Mouse (Mus musculus) heart, embryonic 14.5 days (tissue): ENCODE results near the gene Pde9a. TPM values are rescaled to one million over a fixed set of nuclear protein-coding genes. Genes with fewer than 3 reads are reported as not detected.
A peak's percentile ranks its signal among the peaks of the same experiment; 100 is the strongest.

Experiments
- ATAC-seq: fragments of 200-750 bp; cut with Nextera tagmentation; 2 replicates; pipeline ENCODE4 v1.8.0; 2017; ENCODE audit warnings: low read depth, moderate TSS enrichment; ENCODE audit not compliant: insufficient number of reproducible peaks, insufficient read depth, low FRiP score
- H3K27ac ChIP-seq, 2 experiments: fragments of 200-500 bp in 1 of 2; fragments of 300-500 bp in 1 of 2; sonication (generic) in 1 of 2; replicated peaks in 1 of 2; 2 replicates each; pipeline ENCODE4 v1.5.1; 2012 to 2014; ENCODE audit warnings: low read depth in 2 of 2, low read length in 2 of 2, control low read depth in 1 of 2, mild to moderate bottlenecking in 1 of 2, mixed read lengths in 1 of 2; ENCODE audit not compliant: control insufficient read depth in 1 of 2, insufficient read depth in 1 of 2
- H3K27me3 ChIP-seq: fragments of 300-500 bp; sonication (generic); 2 replicates; pipeline ENCODE4 v1.6.1; 2014; ENCODE audit warnings: mild to moderate bottlenecking, low read length, control low read depth; ENCODE audit not compliant: control insufficient read depth, insufficient read depth
- H3K36me3 ChIP-seq: fragments of 300-500 bp; sonication (generic); 2 replicates; pipeline ENCODE4 v1.6.1; 2014; ENCODE audit warnings: mild to moderate bottlenecking, control low read depth, low read length, mixed read lengths; ENCODE audit not compliant: control insufficient read depth, insufficient read depth
- H3K4me1 ChIP-seq, 2 experiments: fragments of 200-500 bp in 1 of 2; fragments of 300-500 bp in 1 of 2; sonication (generic) in 1 of 2; 2 replicates each; pipeline ENCODE4 v1.6.1; 2012 to 2014; ENCODE audit warnings: low read length in 2 of 2, control low read depth in 1 of 2, mixed read lengths in 1 of 2; ENCODE audit not compliant: control insufficient read depth in 2 of 2, insufficient read depth in 2 of 2
- H3K4me2 ChIP-seq: fragments of 300-500 bp; sonication (generic); 2 replicates; pipeline ENCODE4 v1.6.1; 2014; ENCODE audit warnings: mild to moderate bottlenecking, low read length
- H3K4me3 ChIP-seq, 2 experiments: fragments of 200-500 bp in 1 of 2; fragments of 300-500 bp in 1 of 2; sonication (generic) in 1 of 2; 2 replicates each; pipeline ENCODE4 v1.5.1; 2012 to 2014; ENCODE audit warnings: low read length in 2 of 2, mild to moderate bottlenecking in 2 of 2, control low read depth in 1 of 2, low read depth in 1 of 2, moderate library complexity in 1 of 2; ENCODE audit not compliant: control insufficient read depth in 1 of 2, insufficient read depth in 1 of 2
- H3K9ac ChIP-seq: fragments of 300-500 bp; sonication (generic); 2 replicates; pipeline ENCODE4 v1.6.1; 2014; ENCODE audit warnings: mild to moderate bottlenecking, low read length
- H3K9me3 ChIP-seq: fragments of 300-500 bp; sonication (generic); 2 replicates; pipeline ENCODE4 v1.6.1; 2016; ENCODE audit warnings: low read length, control low read depth; ENCODE audit not compliant: control insufficient read depth
- WGBS: fragments of 180-500 bp; shearing (Covaris S2); extraction: QIAGEN DNeasy Blood & Tissue Kit; methylation state at CpG from one replicate; pipeline ENCODE4 v1.1.7; 2014; 5-methylcytosine and 5-hydroxymethylcytosine counted together
- polyA plus RNA-seq: library from polyadenylated mRNA; unstranded; fragments of >200 nt; fragmentation: Nextera tagmentation; extraction: Ambion mirVana; gene quantifications from 2 replicates; pipeline ENCODE4 v1.2.1, GENCODE M21; 2014

Pde9a gene
- polyA plus RNA-seq, 1 experiment from 2014 or later, result 9.1 TPM

DNA sequence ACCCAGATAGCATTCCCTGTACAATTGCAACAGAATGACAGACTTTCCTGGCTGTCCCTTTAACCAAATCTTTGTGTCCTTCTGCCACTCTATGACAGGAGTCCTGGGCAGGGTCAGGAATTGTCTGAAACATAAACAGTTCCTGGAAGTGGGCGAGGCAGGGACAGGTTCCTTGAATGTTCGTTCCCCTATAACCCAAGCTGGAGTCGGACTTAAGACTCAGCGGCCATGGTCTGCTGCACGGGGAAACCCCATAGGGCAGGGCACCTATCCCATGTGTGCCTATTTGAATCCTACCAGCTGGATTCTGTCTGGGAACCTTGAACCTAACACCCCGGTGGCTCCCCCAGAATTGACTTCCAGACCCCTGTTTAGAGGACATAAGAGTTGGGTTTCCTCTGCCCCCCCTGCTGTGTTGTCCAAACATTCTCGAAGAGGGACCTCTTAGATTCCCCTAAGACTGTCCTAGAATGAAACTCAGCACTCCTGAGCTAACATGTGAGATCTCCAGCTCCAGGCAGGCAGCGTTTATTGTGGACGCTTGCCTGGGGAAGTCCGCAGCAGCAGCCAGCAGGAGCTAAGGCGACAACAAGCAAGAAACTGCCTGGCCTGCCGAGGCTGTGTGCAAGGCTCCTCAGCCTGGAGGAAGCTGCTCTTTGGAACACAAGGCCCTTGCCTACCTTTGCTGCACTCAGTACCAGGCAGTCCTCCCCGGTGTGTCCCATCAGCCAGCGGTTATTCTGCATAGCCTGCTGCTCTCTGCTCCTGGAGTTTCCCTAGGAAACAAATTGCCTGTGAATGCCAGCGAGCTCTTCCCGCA, 48.2 kb downstream of the Pde9a start:
- Histone ChIP-seq H3K4me3 (0 out of 4 replicates have a peak overlapping the region, but pooled peaks of 1 of the 2 experiments have one; percentile 14), H3K4me1 (peaks cover 6 to 9% of the 10 kb centered on the region in 2 experiments; a peak in 3 of 4 replicates), H3K36me3 (no peaks in the 10 kb centered on the region), H3K9ac (peak overlapping the region; percentile 43; the same call in 1 of the 2 replicates), H3K27me3 (no peaks in the 10 kb centered on the region), H3K27ac (no peak overlapping the region), H3K9me3 (peaks cover 5% of the 10 kb centered on the region), H3K4me2 (peak overlapping the region; percentile 38)
- WGBS, result 14% methylated on average over 16 of the region's 16 CpGs
- no peak for ATAC-seq

DNA sequence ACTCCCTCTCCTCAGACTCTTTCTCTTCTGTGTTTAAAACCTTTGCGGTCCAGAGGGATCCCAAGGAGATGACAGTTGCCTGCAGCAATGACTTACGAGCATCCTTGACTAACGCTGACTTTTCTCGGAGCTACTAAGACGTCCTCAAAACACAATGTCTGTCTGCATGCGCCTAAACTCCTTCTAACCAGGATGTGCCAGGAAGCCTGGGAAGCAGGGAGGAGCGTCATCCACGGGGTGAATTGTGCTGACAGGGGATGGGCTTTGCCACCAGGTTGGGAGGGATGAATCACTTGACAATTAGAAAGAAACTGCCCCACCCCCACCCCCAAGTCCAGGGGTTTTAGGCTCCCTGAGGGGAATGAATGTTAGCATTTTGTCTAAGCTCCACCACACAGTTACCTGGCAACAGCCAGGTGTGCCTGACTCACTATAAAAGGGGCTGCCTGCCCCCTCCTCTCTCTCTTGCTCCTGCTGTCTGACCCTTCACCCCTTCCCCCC, 48.9 kb downstream of the Pde9a start:
- Histone ChIP-seq H3K4me3 (no peak overlapping the region), H3K9me3 (no peaks in the 10 kb centered on the region), H3K9ac (no peak overlapping the region; the same call in 1 of the 2 replicates), H3K27ac (no peak overlapping the region), H3K36me3 (no peaks in the 10 kb centered on the region), H3K4me2 (peak overlapping the region; percentile 38), H3K4me1 (peaks cover 6 to 9% of the 10 kb centered on the region in 2 experiments; a peak in 3 of 4 replicates), H3K27me3 (no peaks in the 10 kb centered on the region)
- WGBS, result 7% methylated on average over 8 of the region's 8 CpGs
- ATAC-seq, result no peak

DNA sequence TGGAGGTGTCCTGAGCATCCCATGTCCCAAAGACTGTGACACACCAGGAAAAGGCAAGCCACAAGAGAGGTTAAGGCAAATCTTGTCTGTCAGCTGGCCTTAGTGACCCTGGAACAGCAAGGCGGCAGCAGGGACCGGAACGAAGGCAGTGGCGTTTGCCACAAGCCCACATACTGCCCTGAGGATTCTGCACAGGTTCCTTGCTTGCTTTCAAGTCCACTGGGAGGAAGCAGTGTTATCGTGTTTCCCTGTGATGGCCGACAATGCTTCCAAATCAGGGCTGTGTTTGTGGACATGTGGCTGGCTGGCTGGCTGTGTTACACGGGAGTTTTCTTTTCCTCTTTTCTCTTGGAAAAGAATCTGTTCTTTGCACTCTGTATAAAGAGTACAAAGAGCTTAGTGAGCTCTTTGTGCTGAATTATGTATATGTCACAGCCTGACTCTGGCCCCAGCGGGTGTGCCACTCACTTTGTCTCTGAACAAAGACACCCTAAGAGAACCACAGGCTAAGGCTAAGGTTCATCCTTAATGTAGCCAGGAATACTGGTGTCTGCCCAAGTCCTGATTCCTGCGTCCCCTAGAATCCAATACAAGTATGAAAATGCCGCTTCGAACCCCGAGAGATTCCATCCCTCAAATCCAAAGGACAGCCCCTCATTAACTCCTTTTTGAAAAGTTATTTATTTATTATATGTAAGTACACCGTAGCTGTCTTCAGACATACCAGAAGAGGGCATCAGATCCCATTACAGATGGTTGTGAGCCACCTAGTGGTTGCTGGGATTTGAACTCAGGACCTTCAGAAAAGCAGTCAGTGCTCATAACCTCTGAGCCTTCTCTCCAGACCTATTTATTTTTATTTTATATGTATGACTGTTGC, 50.2 kb downstream of the Pde9a start:
- no peaks in the 10 kb centered on the region for H3K27me3 ChIP-seq
- H3K4me2 ChIP-seq, result no peak overlapping the region
- H3K27ac ChIP-seq, result no peak overlapping the region
- ATAC-seq, result no peak
- no peaks in the 10 kb centered on the region for H3K36me3 ChIP-seq
- H3K9me3 ChIP-seq, result no peaks in the 10 kb centered on the region
- H3K9ac ChIP-seq, result no peak overlapping the region
- WGBS, result 72% methylated on average over 13 of the region's 13 CpGs
- no peak overlapping the region for H3K4me3 ChIP-seq
- peaks cover 6 to 9% of the 10 kb centered on the region in 2 experiments; a peak in 3 of 4 replicates for H3K4me1 ChIP-seq

DNA sequence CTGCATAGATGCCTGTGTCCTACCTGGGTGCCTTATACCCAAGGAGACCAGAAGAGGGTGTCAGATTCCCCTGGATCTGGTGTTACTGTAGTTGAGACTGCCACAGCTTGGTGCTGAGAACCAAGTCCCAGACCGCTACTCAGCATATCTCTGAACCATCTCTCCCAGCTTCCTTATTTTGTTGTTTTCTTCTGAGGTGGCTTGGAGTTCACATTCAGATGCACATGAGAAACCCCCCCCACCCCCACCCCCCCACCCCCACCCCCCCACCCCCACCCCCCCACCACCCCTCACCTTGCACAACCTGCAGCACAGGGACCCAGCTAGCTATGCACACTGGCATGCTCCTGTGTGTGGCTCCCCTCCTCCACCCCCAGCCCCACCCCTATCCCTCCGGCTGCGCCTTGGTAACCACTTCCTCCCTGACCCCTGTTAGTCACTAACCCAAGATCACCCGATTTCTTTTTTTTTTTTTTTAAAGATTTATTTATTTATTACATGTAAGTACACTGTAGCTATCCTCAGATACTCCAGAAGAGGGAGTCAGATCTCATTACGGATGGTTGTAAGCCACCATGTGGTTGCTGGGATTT, 50.9 kb downstream of the Pde9a start:
- 86% methylated on average over 3 of the region's 5 CpGs for WGBS
- Histone ChIP-seq H3K9me3 (no peaks in the 10 kb centered on the region), H3K4me3 (no peak overlapping the region), H3K9ac (no peak overlapping the region), H3K27ac (no peak overlapping the region), H3K4me2 (no peak overlapping the region), H3K36me3 (no peaks in the 10 kb centered on the region), H3K4me1 (peaks cover 6 to 9% of the 10 kb centered on the region in 2 experiments; a peak in 3 of 4 replicates), H3K27me3 (no peaks in the 10 kb centered on the region)
- no peak for ATAC-seq

DNA sequence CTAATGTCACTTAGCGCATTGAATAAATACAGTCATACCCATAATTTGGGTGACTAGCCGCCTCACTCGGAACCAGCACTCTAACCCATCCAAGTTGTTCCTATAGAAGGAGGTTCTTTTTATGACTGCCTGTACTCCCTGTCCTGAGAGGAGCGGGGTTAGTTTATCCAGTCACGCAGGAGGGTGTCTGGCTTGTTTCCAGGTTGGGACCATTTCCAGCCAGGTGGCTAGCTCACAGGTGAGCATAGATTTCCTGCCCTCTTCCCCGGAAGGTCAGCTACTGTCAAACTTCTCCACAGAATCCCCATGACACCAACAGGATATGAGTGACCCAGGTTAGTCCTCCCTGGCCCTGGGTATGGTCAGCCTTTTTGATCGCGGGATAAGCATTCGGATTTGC, 51.5 kb downstream of the Pde9a start:
- Histone ChIP-seq H3K4me1 (peaks cover 8 to 10% of the 10 kb centered on the region in 2 experiments), H3K9me3 (no peaks in the 10 kb centered on the region), H3K9ac (no peak overlapping the region), H3K27ac (no peak overlapping the region), H3K4me3 (no peak overlapping the region), H3K4me2 (no peak overlapping the region), H3K27me3 (no peaks in the 10 kb centered on the region), H3K36me3 (no peaks in the 10 kb centered on the region)
- no peak for ATAC-seq
- 92% methylated on average over 9 of the region's 9 CpGs for WGBS

DNA sequence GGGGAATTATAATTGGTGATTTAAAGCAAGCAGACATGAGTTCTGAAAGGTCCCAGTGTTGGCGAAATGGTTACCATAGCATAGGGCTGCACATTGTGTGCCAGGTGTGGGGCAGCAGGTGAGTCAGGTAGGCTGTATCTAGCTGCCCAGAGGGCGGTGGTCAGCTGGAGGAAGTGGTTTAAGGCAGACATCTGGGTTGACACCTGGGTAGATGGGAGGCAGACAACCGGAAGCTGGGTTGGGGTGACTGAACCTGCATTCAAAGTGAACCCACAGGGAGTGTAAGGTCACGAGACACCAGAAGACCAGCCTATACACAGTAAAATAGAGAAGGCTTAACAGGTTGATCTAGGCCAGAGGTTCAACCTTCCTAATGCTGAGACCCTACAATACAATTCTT, 54.0 kb downstream of the Pde9a start:
- 79% methylated on average over 4 of the region's 4 CpGs for WGBS
- no peak for ATAC-seq
- H3K4me3 ChIP-seq, result no peak overlapping the region
- no peaks in the 10 kb centered on the region for H3K27me3 ChIP-seq
- no peak overlapping the region for H3K4me2 ChIP-seq
- H3K36me3 ChIP-seq, result no peaks in the 10 kb centered on the region
- H3K9ac ChIP-seq, result no peak overlapping the region
- no peak overlapping the region for H3K27ac ChIP-seq
- H3K4me1 ChIP-seq, result peaks cover 8 to 10% of the 10 kb centered on the region in 2 experiments
- H3K9me3 ChIP-seq, result no peaks in the 10 kb centered on the region

DNA sequence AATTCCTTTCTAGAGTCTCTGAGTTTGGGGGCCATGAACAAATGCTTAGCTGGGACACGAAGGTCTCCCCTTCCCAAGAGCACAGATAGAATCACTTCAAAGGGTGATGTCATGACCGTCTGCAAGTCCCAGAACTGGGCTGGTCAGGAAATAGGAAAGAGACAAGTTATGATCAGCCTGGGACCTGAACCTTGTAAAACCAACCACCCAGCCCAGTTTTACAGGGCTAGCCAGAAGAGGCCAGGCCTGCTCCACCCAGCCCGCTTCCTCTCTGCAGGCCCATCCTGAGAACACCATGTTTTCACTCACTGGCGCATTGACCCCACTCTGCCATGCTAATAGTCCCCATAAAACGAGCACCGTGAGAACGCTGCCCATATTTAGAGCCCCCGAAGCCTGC, 56.5 kb downstream of the Pde9a start:
- no peaks in the 10 kb centered on the region for H3K9me3 ChIP-seq
- no peak for ATAC-seq
- no peak overlapping the region for H3K4me2 ChIP-seq
- no peaks in the 10 kb centered on the region for H3K36me3 ChIP-seq
- no peak overlapping the region for H3K4me3 ChIP-seq
- H3K9ac ChIP-seq, result no peak overlapping the region
- no peaks in the 10 kb centered on the region for H3K27me3 ChIP-seq
- 25% methylated on average over 8 of the region's 8 CpGs for WGBS
- no peak overlapping the region for H3K27ac ChIP-seq
- H3K4me1 ChIP-seq, result peaks cover 8 to 10% of the 10 kb centered on the region in 2 experiments
